Mouse (Mus musculus): ENCODE data around the gene Acer3. TPM values are rescaled to one million over a fixed set of nuclear protein-coding genes. Genes with fewer than 3 reads are reported as not detected.

Acer3 gene
- polyA plus RNA-seq, 1 experiment from 2014 or later: 25.6 TPM

GRCm38 (mm10) chr7:98201493-98202028 lies 119.4 kb downstream of the Acer3 start:
- H3K9ac ChIP-seq (replicated peaks; ENCODE audit: low read depth, low read length): no peak overlapping the region
- no peak overlapping the region for H3K27ac ChIP-seq (ENCODE audit: low read length)
- H3K4me1 ChIP-seq (ENCODE audit: control insufficient read depth, insufficient read depth, low read length): no peaks in the 10 kb centered on the region; the same call in 1 of the 2 replicates
- ATAC-seq (ENCODE audit: insufficient number of reproducible peaks, insufficient read depth, low FRiP score, low read depth): no peak
- WGBS: 65% methylated on average over 5 of the region's 5 CpGs
- no peaks in the 10 kb centered on the region for H3K36me3 ChIP-seq (ENCODE audit: control insufficient read depth, insufficient read depth, low read length)
- no peaks in the 10 kb centered on the region for H3K27me3 ChIP-seq (ENCODE audit: control insufficient read depth, insufficient read depth, low read length)
- H3K4me2 ChIP-seq (replicated peaks; ENCODE audit: low read depth, low read length): no peak overlapping the region
- no peak overlapping the region for H3K4me3 ChIP-seq (ENCODE audit: low read depth, low read length)
- no peaks in the 10 kb centered on the region for H3K9me3 ChIP-seq (ENCODE audit: control insufficient read depth, low read depth, low read length)

DNA sequence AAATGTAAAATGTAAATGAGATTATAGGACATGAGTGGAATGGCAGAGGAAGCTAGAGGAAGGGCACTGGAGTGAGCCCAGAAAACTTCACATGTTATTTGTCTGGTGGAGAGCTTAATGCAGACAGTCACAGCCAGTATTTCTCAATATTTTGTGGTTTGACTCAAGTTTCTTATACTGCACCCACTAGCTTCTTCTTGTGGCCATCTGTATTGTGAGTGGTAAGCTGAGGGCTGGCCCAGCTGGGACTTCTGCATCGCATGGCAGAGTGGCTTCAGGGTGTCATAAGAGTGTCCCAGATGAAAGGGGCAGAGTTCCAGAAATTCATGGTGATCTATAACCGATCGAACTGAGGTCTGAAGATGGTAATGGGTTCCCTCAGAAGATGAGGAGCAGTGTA lies 120.6 kb downstream of the Acer3 start:
- H3K9ac ChIP-seq (replicated peaks; ENCODE audit: low read depth, low read length): no peak overlapping the region
- no peak for ATAC-seq (ENCODE audit: insufficient number of reproducible peaks, insufficient read depth, low FRiP score, low read depth)
- WGBS: 82% methylated on average over 3 of the region's 3 CpGs
- no peak overlapping the region for H3K27ac ChIP-seq (ENCODE audit: low read length)
- no peak overlapping the region for H3K4me3 ChIP-seq (ENCODE audit: low read depth, low read length)
- no peaks in the 10 kb centered on the region for H3K36me3 ChIP-seq (ENCODE audit: control insufficient read depth, insufficient read depth, low read length)
- no peaks in the 10 kb centered on the region for H3K9me3 ChIP-seq (ENCODE audit: control insufficient read depth, low read depth, low read length)
- H3K27me3 ChIP-seq (ENCODE audit: control insufficient read depth, insufficient read depth, low read length): no peaks in the 10 kb centered on the region
- H3K4me1 ChIP-seq (ENCODE audit: control insufficient read depth, insufficient read depth, low read length): no peaks in the 10 kb centered on the region; the same call in 1 of the 2 replicates
- H3K4me2 ChIP-seq (replicated peaks; ENCODE audit: low read depth, low read length): no peak overlapping the region

- 78% methylated on average over 4 of the region's 4 CpGs for WGBS
- Histone ChIP-seq H3K4me3 (ENCODE audit: low read depth, low read length) (no peak within 1 kb of the TSS), H3K4me2 (replicated peaks; ENCODE audit: low read depth, low read length) (no peak within 1 kb of the TSS), H3K4me1 (ENCODE audit: control insufficient read depth, insufficient read depth, low read length) (peaks cover under 1% of the 10 kb centered on the region; the same call in 1 of the 2 replicates), H3K27me3 (ENCODE audit: control insufficient read depth, insufficient read depth, low read length) (peaks cover 6% of the 10 kb centered on the region), H3K9me3 (ENCODE audit: control insufficient read depth, low read depth, low read length) (no peaks in the 10 kb centered on the region), H3K36me3 (ENCODE audit: control insufficient read depth, insufficient read depth, low read length) (no peaks in the 10 kb centered on the region), H3K27ac (ENCODE audit: low read length) (no peak within 1 kb of the TSS), H3K9ac (replicated peaks; ENCODE audit: low read depth, low read length) (no peak within 1 kb of the TSS)
- no peak for ATAC-seq (ENCODE audit: insufficient number of reproducible peaks, insufficient read depth, low FRiP score, low read depth)
Observed at GRCm38 (mm10) chr7:98199381-98199780, 121.6 kb downstream of the Acer3 start, which contains the start of gene B3gnt6. B3gnt6 (minus strand) TSS chr7:98199481.

DNA sequence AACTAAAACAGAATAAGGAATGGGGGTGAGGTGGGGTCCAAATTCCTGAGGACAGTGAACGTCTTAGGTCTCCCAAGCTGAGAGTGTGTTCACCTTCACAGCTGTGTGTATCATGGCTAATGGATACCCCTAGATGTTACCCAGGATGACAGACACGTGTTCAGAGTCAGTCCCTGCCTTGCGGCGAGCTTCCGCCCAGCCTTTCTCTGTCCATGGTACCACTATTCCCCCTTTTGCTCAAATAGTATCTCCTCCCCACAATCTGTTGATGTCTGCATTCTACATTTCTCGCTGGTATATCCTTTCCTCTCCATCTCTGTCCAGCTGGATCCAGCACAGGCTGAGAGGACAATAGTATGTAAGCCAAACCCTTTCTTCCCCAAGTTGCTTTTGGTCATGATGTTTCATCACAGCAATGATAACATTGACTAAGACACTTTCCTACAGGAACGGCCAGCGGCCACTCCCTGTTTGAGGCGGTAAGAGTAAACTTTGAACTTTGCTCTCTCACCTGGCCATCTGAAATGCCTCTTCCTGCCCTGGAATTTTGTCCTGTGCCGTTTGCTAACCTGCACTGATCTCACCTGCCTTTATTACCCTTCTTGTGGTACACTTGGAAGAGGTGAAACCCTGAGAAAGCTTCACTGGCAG lies 125.7 kb downstream of the Acer3 start:
- peaks cover 25% of the 10 kb centered on the region for H3K27me3 ChIP-seq (ENCODE audit: control insufficient read depth, insufficient read depth, low read length)
- H3K4me3 ChIP-seq (ENCODE audit: low read depth, low read length): no peak overlapping the region
- H3K4me2 ChIP-seq (replicated peaks; ENCODE audit: low read depth, low read length): no peak overlapping the region
- no peaks in the 10 kb centered on the region for H3K36me3 ChIP-seq (ENCODE audit: control insufficient read depth, insufficient read depth, low read length)
- WGBS: 26% methylated on average over 10 of the region's 10 CpGs
- no peaks in the 10 kb centered on the region for H3K9me3 ChIP-seq (ENCODE audit: control insufficient read depth, low read depth, low read length)
- H3K9ac ChIP-seq (replicated peaks; ENCODE audit: low read depth, low read length): no peak overlapping the region
- ATAC-seq (ENCODE audit: insufficient number of reproducible peaks, insufficient read depth, low FRiP score, low read depth): no peak
- H3K4me1 ChIP-seq (ENCODE audit: control insufficient read depth, insufficient read depth, low read length): peaks cover 8% of the 10 kb centered on the region; the same call in 1 of the 2 replicates
- H3K27ac ChIP-seq (ENCODE audit: low read length): no peak overlapping the region

DNA sequence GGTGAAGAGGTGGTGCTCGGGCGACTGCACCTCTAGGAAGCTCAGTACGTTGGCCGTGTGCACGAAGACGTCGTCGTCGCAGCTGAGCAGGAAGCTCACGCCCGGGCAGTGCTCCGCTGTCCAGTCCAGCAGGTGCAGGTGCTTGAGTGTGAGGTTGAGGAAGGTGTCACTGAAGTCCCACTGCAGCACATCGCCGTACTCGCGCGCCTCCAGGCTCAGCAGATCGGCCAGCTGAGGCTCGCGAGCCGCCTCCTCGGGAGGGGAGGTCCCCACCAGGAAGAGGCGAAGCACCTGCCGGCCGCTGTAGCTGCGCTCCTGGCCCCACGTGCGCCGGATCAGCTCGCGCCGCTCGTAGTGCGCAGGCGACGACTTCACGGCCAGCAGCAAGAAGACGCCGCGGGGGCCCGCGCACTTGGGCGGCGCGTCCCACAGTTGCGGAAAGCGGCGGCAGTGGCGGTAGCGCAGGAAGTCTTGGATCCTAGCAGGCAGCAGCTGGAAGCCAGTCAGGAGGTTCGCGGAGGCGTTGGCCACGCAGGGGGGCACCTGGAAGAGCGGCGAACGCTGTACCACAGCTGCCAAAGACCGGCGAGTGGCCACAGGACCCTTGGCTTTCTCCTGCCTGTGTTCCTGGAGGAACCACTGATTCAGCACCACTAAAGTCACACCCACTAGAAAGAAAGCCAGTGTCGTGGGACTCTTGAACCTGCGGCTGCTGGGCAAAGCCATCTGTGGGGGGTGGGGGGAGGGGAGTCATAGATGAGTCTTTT lies 126.8 kb downstream of the Acer3 start:
- Histone ChIP-seq H3K36me3 (ENCODE audit: control insufficient read depth, insufficient read depth, low read length) (no peaks in the 10 kb centered on the region), H3K27me3 (ENCODE audit: control insufficient read depth, insufficient read depth, low read length) (peaks cover 25% of the 10 kb centered on the region), H3K4me3 (ENCODE audit: low read depth, low read length) (peak overlapping the region; percentile 33), H3K4me2 (replicated peaks; ENCODE audit: low read depth, low read length) (peak overlapping the region; percentile 67), H3K27ac (ENCODE audit: low read length) (no peak overlapping the region), H3K4me1 (ENCODE audit: control insufficient read depth, insufficient read depth, low read length) (peaks cover 8% of the 10 kb centered on the region; the same call in 1 of the 2 replicates), H3K9me3 (ENCODE audit: control insufficient read depth, low read depth, low read length) (no peaks in the 10 kb centered on the region), H3K9ac (replicated peaks; ENCODE audit: low read depth, low read length) (no peak overlapping the region)
- WGBS: 3% methylated on average over 61 of the region's 61 CpGs
- ATAC-seq (ENCODE audit: insufficient number of reproducible peaks, insufficient read depth, low FRiP score, low read depth): 0 out of 2 replicates have a peak, but pooled peaks have one; percentile 46

DNA sequence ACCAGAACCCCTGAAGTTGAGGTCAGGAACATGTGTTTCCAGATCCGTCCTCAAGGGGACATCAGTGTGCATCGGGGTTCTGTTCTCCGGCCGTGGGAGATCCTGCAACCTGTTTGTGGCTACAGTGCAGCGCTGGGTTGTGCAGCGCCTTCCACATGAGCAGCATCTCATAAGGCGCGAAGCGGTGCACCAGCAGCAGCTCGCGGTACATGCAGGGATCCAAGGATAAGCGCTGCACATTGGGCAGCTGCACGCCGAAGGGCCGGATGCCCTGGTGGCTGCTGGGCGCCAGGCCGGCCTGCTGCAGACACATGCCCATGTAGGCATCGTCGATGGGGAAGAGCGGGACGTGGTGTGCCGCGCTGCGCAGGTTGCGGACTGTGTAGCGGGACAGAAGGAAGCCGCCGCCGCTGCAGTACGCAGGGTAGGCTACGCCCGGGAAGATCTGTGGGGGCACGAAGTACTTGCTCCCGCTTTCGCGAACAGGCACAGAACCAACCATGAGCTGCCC lies 127.4 kb downstream of the Acer3 start:
- Histone ChIP-seq H3K4me2 (replicated peaks; ENCODE audit: low read depth, low read length) (peak overlapping the region; percentile 67), H3K4me1 (ENCODE audit: control insufficient read depth, insufficient read depth, low read length) (peaks cover 8% of the 10 kb centered on the region; the same call in 1 of the 2 replicates), H3K36me3 (ENCODE audit: control insufficient read depth, insufficient read depth, low read length) (no peaks in the 10 kb centered on the region), H3K9ac (replicated peaks; ENCODE audit: low read depth, low read length) (no peak overlapping the region), H3K4me3 (ENCODE audit: low read depth, low read length) (peak overlapping the region; percentile 33), H3K27me3 (ENCODE audit: control insufficient read depth, insufficient read depth, low read length) (peaks cover 25% of the 10 kb centered on the region), H3K9me3 (ENCODE audit: control insufficient read depth, low read depth, low read length) (no peaks in the 10 kb centered on the region), H3K27ac (ENCODE audit: low read length) (no peak overlapping the region)
- ATAC-seq (ENCODE audit: insufficient number of reproducible peaks, insufficient read depth, low FRiP score, low read depth): peak; percentile 56; the same call in 1 of the 2 replicates
- 5% methylated on average over 36 of the region's 36 CpGs for WGBS

DNA sequence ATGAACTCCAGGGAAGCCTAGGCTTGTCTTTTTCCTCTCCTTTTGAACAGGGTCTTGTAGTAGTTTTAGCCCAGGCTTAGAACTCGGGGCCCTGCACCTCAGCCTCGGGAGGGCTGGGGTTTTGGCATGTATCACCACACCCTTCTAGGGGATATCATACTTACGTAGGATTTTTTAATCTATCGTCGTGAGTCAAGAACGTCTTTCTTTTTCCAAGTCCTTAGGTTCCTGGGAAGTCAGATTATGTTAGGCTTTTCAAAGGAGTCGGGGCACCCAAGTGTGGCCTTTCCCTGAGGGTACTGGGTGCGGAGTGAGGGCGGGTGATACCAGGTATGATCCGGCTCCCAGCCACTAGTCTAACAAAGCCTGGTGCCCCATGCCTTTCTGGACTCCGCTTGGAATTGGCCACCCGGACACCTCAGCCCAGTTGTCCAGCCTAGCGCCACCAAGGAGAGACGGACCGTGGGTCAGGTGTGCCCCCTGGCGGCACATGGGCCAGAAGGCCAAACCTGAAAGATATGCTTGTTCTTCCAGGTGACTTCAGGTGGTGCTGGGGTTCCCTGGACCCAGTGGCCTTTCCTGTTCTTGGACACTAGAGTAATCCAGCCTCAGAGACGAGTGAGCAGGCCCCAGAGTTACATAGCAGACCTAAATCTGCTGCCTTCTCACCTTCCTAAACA lies 129.3 kb downstream of the Acer3 start:
- ATAC-seq (ENCODE audit: insufficient number of reproducible peaks, insufficient read depth, low FRiP score, low read depth): 0 out of 2 replicates have a peak, but pooled peaks have one; percentile 30
- H3K4me2 ChIP-seq (replicated peaks; ENCODE audit: low read depth, low read length): no peak overlapping the region
- peaks cover 8% of the 10 kb centered on the region; the same call in 1 of the 2 replicates for H3K4me1 ChIP-seq (ENCODE audit: control insufficient read depth, insufficient read depth, low read length)
- H3K27ac ChIP-seq (ENCODE audit: low read length): no peak overlapping the region
- H3K4me3 ChIP-seq (ENCODE audit: low read depth, low read length): no peak overlapping the region
- H3K9ac ChIP-seq (replicated peaks; ENCODE audit: low read depth, low read length): no peak overlapping the region
- H3K36me3 ChIP-seq (ENCODE audit: control insufficient read depth, insufficient read depth, low read length): no peaks in the 10 kb centered on the region
- peaks cover 25% of the 10 kb centered on the region for H3K27me3 ChIP-seq (ENCODE audit: control insufficient read depth, insufficient read depth, low read length)
- WGBS: 64% methylated on average over 17 of the region's 17 CpGs
- H3K9me3 ChIP-seq (ENCODE audit: control insufficient read depth, low read depth, low read length): no peaks in the 10 kb centered on the region

DNA sequence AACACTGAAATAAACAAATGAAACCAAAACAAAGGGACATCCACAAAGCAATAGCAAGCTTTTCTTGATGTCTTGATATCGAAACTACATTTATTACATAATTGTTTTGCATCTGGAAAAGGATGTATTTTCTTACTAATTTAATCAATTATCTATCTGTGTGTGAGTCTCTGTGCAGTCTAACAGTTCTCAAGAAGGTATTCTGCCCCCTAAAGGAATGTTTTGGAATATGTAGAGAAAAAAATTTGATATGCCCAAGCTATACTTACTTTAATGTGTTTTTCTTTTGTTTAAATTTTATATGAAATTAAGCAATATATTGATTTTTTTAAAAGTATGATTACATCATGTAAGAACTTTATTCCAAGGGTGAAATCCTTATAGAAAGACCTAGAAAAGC lies 130.4 kb downstream of the Acer3 start:
- Histone ChIP-seq H3K27ac (ENCODE audit: low read length) (no peak overlapping the region), H3K4me1 (ENCODE audit: control insufficient read depth, insufficient read depth, low read length) (peaks cover 8% of the 10 kb centered on the region; the same call in 1 of the 2 replicates), H3K4me3 (ENCODE audit: low read depth, low read length) (no peak overlapping the region), H3K27me3 (ENCODE audit: control insufficient read depth, insufficient read depth, low read length) (peaks cover 25% of the 10 kb centered on the region), H3K9me3 (ENCODE audit: control insufficient read depth, low read depth, low read length) (no peaks in the 10 kb centered on the region), H3K9ac (replicated peaks; ENCODE audit: low read depth, low read length) (no peak overlapping the region), H3K36me3 (ENCODE audit: control insufficient read depth, insufficient read depth, low read length) (no peaks in the 10 kb centered on the region), H3K4me2 (replicated peaks; ENCODE audit: low read depth, low read length) (no peak overlapping the region)
- WGBS: 86% methylated on average over 1 of the region's 1 CpGs
- no peak for ATAC-seq (ENCODE audit: insufficient number of reproducible peaks, insufficient read depth, low FRiP score, low read depth)
